Mouse (Mus musculus) liver, adult 2 months (tissue): ENCODE measurements at regions not wholly inside any gene's neighbourhood (a gene's known extent, or its start where the extent isn't known, plus 50 kb on each side); places are given as distances from the start of the nearest gene placed in this dataset.

Experiments used
- DNase-seq: peaks from one replicate; pipeline ENCODE4 v3.0.0-alpha.2; 2011; ENCODE audit warnings: low read depth, low spot score; ENCODE audit errors: extremely low read depth
- H3K27ac ChIP-seq: fragments of 200-500 bp; replicated peaks from 2 replicates; pipeline ENCODE4 v1.5.1; 2012; ENCODE audit warnings: low read depth, mild to moderate bottlenecking, control low read depth, inconsistent platforms, low read length; ENCODE audit not compliant: insufficient read depth
- H3K27me3 ChIP-seq: fragments of 200-500 bp; 2 replicates; pipeline ENCODE4 v1.6.1; 2012; ENCODE audit warnings: mild to moderate bottlenecking, moderate library complexity, low read length, inconsistent platforms; ENCODE audit not compliant: control insufficient read depth, insufficient read depth
- H3K36me3 ChIP-seq: fragments of 200-500 bp; 2 replicates; pipeline ENCODE4 v1.6.1; 2012; ENCODE audit warnings: low read length, inconsistent platforms; ENCODE audit not compliant: control insufficient read depth, insufficient read depth
- H3K4me1 ChIP-seq: fragments of 200-500 bp; 2 replicates; pipeline ENCODE4 v1.6.1; 2011; ENCODE audit warnings: low read length; ENCODE audit not compliant: control insufficient read depth, insufficient read depth
- H3K4me3 ChIP-seq: fragments of 200-500 bp; 2 replicates; pipeline ENCODE4 v1.5.1; 2011; ENCODE audit warnings: low read depth, mild to moderate bottlenecking, control low read depth, low read length, moderate library complexity; ENCODE audit not compliant: insufficient read depth
- H3K79me2 ChIP-seq: fragments of 200-500 bp; 2 replicates; pipeline ENCODE4 v1.6.1; 2012; ENCODE audit warnings: inconsistent platforms, mild to moderate bottlenecking, low read length, moderate library complexity; ENCODE audit not compliant: control insufficient read depth, insufficient read depth
- H3K9ac ChIP-seq: fragments of 200-500 bp; 2 replicates; pipeline ENCODE4 v1.6.1; 2012; ENCODE audit warnings: low read depth, mild to moderate bottlenecking, control low read depth, inconsistent platforms, low read length
- CTCF ChIP-seq: fragments of 200-500 bp; IDR thresholded peaks from 2 replicates; pipeline ENCODE4 v1.5.1; 2011; ENCODE audit warnings: low read depth, low read length, control low read depth
- POLR2A ChIP-seq: fragments of 200-500 bp; IDR thresholded peaks from 2 replicates; pipeline ENCODE4 v1.6.1; 2011; ENCODE audit warnings: low read length, control low read depth; ENCODE audit not compliant: insufficient read depth; ENCODE audit errors: extremely low read depth
- WGBS: fragments of 180-500 bp; shearing (Covaris S2); methylation state at CpG from one replicate; pipeline ENCODE4 v1.1.7; 2018; 5-methylcytosine and 5-hydroxymethylcytosine counted together

DNA sequence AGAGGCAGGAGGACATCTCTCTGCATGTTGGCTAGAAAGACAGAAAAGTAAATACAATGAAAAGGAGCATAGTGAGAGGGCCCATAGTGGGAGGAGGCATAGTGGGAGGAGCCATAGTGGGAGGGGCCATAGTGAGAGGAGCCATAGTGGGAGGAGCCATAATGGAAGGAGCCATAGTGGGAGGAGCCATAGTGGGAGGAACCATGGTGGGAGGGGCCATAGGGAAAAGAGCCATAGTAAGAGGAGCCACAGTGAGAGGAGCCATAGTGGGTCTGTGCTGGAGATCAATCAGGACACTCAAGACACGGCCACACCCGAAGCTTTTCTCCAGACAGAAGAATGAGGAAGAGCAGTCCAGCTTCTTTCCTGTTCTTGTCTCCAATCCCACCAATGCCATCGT is 58.0 kb upstream of the Ahr start:
- no peaks in the 10 kb centered on the region for H3K36me3 ChIP-seq
- WGBS = 94% methylated on average over 3 of the region's 3 CpGs
- DNase-seq = no peak

More for the DNA sequence above, 58.0 kb upstream of the Ahr start:
- Histone ChIP-seq H3K4me1 (no peaks in the 10 kb centered on the region), H3K79me2 (no peaks in the 10 kb centered on the region), H3K9ac (no peak overlapping the region), H3K27ac (no peak overlapping the region), H3K4me3 (no peak overlapping the region), H3K27me3 (no peaks in the 10 kb centered on the region)
- TF ChIP-seq CTCF (no peak), POLR2A (no peak)
